Comparison of ENCODE assay signal across 1 mouse cellular context in genomic region chr5:36089243-36089642, GRCm38 (mm10).
A peak's percentile ranks its signal among the peaks of the same experiment; 100 is the strongest.
TF ChIP-seq lines count a peak whose summit lies in the region.

No protein-coding gene starts in this region.

TF ChIP-seq in CH12.LX, 34 proteins besides CTCF, POLR2A, EP300 and RAD21 (continued from another document):
- peak; percentile 43; the same call in 1 of the 2 replicates for TF ChIP-seq IRF4 (IDR thresholded peaks at IDR 0.05; ENCODE audit: low read depth, low read length)
- TF ChIP-seq MEF2A (IDR thresholded peaks at IDR 0.05; ENCODE audit: borderline replicate concordance, low read depth, low read length): no peak
- no peak for TF ChIP-seq CHD1 (IDR thresholded peaks at IDR 0.05; ENCODE audit: low read depth, low read length)
TF ChIP-seq in CH12.LX: peak in this region for 10.
